Mouse (Mus musculus) NIH3T3 (cell line): Measurements from ENCODE around the gene Sclt1.

Source experiments
- DNase-seq: peaks from one replicate; pipeline ENCODE4 v3.0.0-alpha.2; 2012; ENCODE audit warnings: low read depth

Gene Sclt1

GRCm38 (mm10) chr3:41586330-41586729, 156.0 kb downstream of the Sclt1 start:
- DNase-seq, result peak; percentile 55

- no peak for DNase-seq
Measured at GRCm38 (mm10) chr3:41585548-41585947, 156.8 kb downstream of the Sclt1 start.

- DNase-seq, result no peak
Measured at GRCm38 (mm10) chr3:41583621-41584020, 158.7 kb downstream of the Sclt1 start.

GRCm38 (mm10) chr3:41583092-41583491, 159.2 kb downstream of the Sclt1 start:
- no peak for DNase-seq

GRCm38 (mm10) chr3:41582256-41582655, 160.1 kb downstream of the Sclt1 start:
- no peak for DNase-seq

- no peak for DNase-seq
Measured at GRCm38 (mm10) chr3:41581436-41581835, 160.9 kb downstream of the Sclt1 start.

GRCm38 (mm10) chr3:41580401-41581323, 161.7 kb downstream of the Sclt1 start:
- no peak for DNase-seq

- DNase-seq, result no peak
Measured at GRCm38 (mm10) chr3:41579873-41580272, 162.4 kb downstream of the Sclt1 start.

- no peak for DNase-seq
Measured at GRCm38 (mm10) chr3:41577240-41577639, 165.1 kb downstream of the Sclt1 start.
